Mouse (Mus musculus) liver, embryonic 14.5 days (tissue): ENCODE results near the gene Arsb.

Experiments
- CTCF ChIP-seq: IDR thresholded peaks from 2 replicates; pipeline ENCODE4 v1.5.1; 2016; ENCODE audit warnings: antibody characterized with exemption, low read depth, control low read depth
- EP300 ChIP-seq: IDR thresholded peaks from 2 replicates; pipeline ENCODE4 v1.6.1; 2016; ENCODE audit warnings: antibody characterized with exemption, low read depth

GRCm38 (mm10) chr13:93756674-93757073 lies 14.8 kb upstream of the Arsb start:
- TF ChIP-seq EP300, result no peak
- TF ChIP-seq CTCF, result no peak
